Mouse (Mus musculus) lung, postnatal 0 days (tissue): Measurements from ENCODE around the gene Caprin1.

Experiments used
- CTCF ChIP-seq: IDR thresholded peaks from 2 replicates; pipeline ENCODE4 v1.5.1; 2016; ENCODE audit warnings: antibody characterized with exemption, mild to moderate bottlenecking
- EP300 ChIP-seq: IDR thresholded peaks from 2 replicates; pipeline ENCODE4 v1.6.1; 2016; ENCODE audit warnings: antibody characterized with exemption, mild to moderate bottlenecking, control low read depth

- TF ChIP-seq CTCF (no peak), EP300 (no peak)
Observed at GRCm38 (mm10) chr2:103835614-103836395, 38.4 kb upstream of the Caprin1 start.
